Mouse (Mus musculus) spleen, postnatal 10 days (tissue): ENCODE data around the gene Pde7b.

ENCODE experiments used
- DNase-seq, 2 experiments: peaks; one replicate each; pipeline ENCODE4 v3.0.0; 2021 to 2022; ENCODE audit warnings: low spot score in 2 of 2

Gene Pde7b

GRCm38 (mm10) chr10:20724906-20725305, at the start of gene Pde7b:
TSS of gene Pde7b (minus strand) at chr10:20725078.
- peak in 1 of 2 experiments; percentile 49 for DNase-seq

- no peak for DNase-seq
These were observed 47.2 kb upstream of the Pde7b start for GRCm38 (mm10) chr10:20772056-20772455.

- DNase-seq: no peak
These were observed 45.6 kb upstream of the Pde7b start for GRCm38 (mm10) chr10:20770418-20770888.

GRCm38 (mm10) chr10:20769557-20770417, 44.9 kb upstream of the Pde7b start:
- DNase-seq: no peak

GRCm38 (mm10) chr10:20764352-20764751, 39.5 kb upstream of the Pde7b start:
- DNase-seq: no peak

- no peak for DNase-seq
These were observed 34.1 kb upstream of the Pde7b start for GRCm38 (mm10) chr10:20758939-20759338.

- no peak for DNase-seq
These were observed 33.4 kb upstream of the Pde7b start for GRCm38 (mm10) chr10:20758259-20758658.

GRCm38 (mm10) chr10:20756219-20756618, 31.3 kb upstream of the Pde7b start:
- no peak for DNase-seq

- DNase-seq: no peak
These were observed 28.0 kb upstream of the Pde7b start for GRCm38 (mm10) chr10:20752883-20753282.

GRCm38 (mm10) chr10:20750642-20751251, 25.9 kb upstream of the Pde7b start:
- DNase-seq: no peak

GRCm38 (mm10) chr10:20748938-20749337, 24.1 kb upstream of the Pde7b start:
- no peak for DNase-seq

GRCm38 (mm10) chr10:20747229-20747628, 22.4 kb upstream of the Pde7b start:
- no peak for DNase-seq

GRCm38 (mm10) chr10:20739801-20740200, 14.9 kb upstream of the Pde7b start:
- DNase-seq: no peak

GRCm38 (mm10) chr10:20737146-20737545, 12.3 kb upstream of the Pde7b start:
- no peak for DNase-seq

- DNase-seq: no peak
These were observed 11.0 kb upstream of the Pde7b start for GRCm38 (mm10) chr10:20735775-20736449.

GRCm38 (mm10) chr10:20733576-20733975, 8.7 kb upstream of the Pde7b start:
- no peak for DNase-seq

GRCm38 (mm10) chr10:20732180-20732579, 7.3 kb upstream of the Pde7b start:
- no peak for DNase-seq

- no peak for DNase-seq
These were observed 5.2 kb upstream of the Pde7b start for GRCm38 (mm10) chr10:20730034-20730433.

GRCm38 (mm10) chr10:20725384-20725983, 606 bp upstream of the Pde7b start:
- DNase-seq: no peak

- no peak for DNase-seq
These were observed 427 bp downstream of the Pde7b start for GRCm38 (mm10) chr10:20724451-20724850.

- DNase-seq: no peak
These were observed 916 bp downstream of the Pde7b start for GRCm38 (mm10) chr10:20723962-20724361.

GRCm38 (mm10) chr10:20723521-20723915, 1.4 kb downstream of the Pde7b start:
- DNase-seq: no peak
